7 mouse cellular contexts compared by ENCODE assay signal in the genomic region with DNA sequence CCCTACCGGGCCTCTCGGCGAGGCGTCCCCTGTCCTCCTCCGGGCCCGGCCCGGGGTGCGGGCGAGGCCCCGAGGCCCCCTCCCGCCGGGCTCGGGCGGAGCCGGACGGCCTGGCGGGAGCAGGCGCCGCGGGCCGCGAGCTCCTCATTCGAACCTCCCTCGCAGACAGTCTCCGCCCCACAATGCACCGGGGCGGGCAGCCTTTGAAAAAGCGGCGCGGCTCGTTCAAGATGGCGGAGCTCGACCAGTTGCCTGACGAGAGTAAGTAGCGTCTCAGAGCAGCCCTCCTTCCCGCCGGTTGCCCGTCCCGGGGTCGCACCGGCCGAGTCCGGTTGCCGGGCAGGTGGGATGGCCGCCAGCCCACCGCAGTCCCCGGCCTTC. TPM values are rescaled to one million over a fixed set of nuclear protein-coding genes. Genes with fewer than 3 reads are reported as not detected.
A peak's percentile ranks its signal among the peaks of the same experiment; 100 is the strongest.
DNase-seq lines count a peak whose midpoint lies in the region; ATAC-seq lines count a peak whose summit lies in the region.

A gene (plus strand): TSS at position 14 of the 381 bp plus-strand sequence.

- no peaks in the 10 kb centered on the region for H3K27me3 ChIP-seq in intestine, embryonic 15.5 days (replicated peaks)
- no peaks in the 10 kb centered on the region for H3K27me3 ChIP-seq in midbrain, embryonic 10.5 days (ENCODE audit: low read depth, poor library complexity, severe bottlenecking)

- ATAC-seq in intestine, embryonic 15.5 days = peak; percentile 93

- DNase-seq in adrenal gland, adult (ENCODE audit: inconsistent age in 2 of 2, low spot score in 1 of 2) = peak; percentile 89 to 97
- peak; percentile 96 for DNase-seq in embryo, embryonic 10.5 days (ENCODE audit: low spot score)
- peak; percentile 85 for DNase-seq in gastrocnemius, postnatal 25 days
- peak; percentile 90 to 91 for DNase-seq in left cerebral cortex, postnatal 25 days (ENCODE audit: low spot score in 2 of 2)
- peak; percentile 95 for DNase-seq in midbrain, embryonic 10.5 days (ENCODE audit: low spot score)
- peak; percentile 91 for DNase-seq in right cerebral cortex, postnatal 4 days

- peaks cover 16% of the 10 kb centered on the region for H3K4me1 ChIP-seq in intestine, embryonic 15.5 days (replicated peaks)
- H3K4me1 ChIP-seq in midbrain, embryonic 10.5 days = peaks cover 32% of the 10 kb centered on the region

- H3K27ac ChIP-seq in intestine, embryonic 15.5 days = peak within 1 kb of the TSS; percentile 95
- peak within 1 kb of the TSS; percentile 99 for H3K27ac ChIP-seq in midbrain, embryonic 10.5 days (replicated peaks)

- H3K4me3 ChIP-seq in intestine, embryonic 15.5 days (replicated peaks) = peak within 1 kb of the TSS; percentile 98
- peak within 1 kb of the TSS; percentile 86 for H3K4me3 ChIP-seq in midbrain, embryonic 10.5 days

- intact Hi-C loops in left cerebral cortex, postnatal 25 days (cut with DNase I) = loop anchor here (2.0 to 5.0 kb wide), 2 partner anchors 36 to 76 kb away; no protein-coding TSS in a partner anchor

- WGBS in intestine, embryonic 15.5 days = under 1% methylated on average over 46 of the region's 47 CpGs
- WGBS in midbrain, embryonic 10.5 days = under 1% methylated on average over 47 of the region's 47 CpGs

- H3K36me3 ChIP-seq in intestine, embryonic 15.5 days = no peaks in the 10 kb centered on the region
- peaks cover 13% of the 10 kb centered on the region for H3K36me3 ChIP-seq in midbrain, embryonic 10.5 days

- H3K9me3 ChIP-seq in intestine, embryonic 15.5 days = no peaks in the 10 kb centered on the region
- H3K9me3 ChIP-seq in midbrain, embryonic 10.5 days (replicated peaks) = no peaks in the 10 kb centered on the region

- H3K9ac ChIP-seq in intestine, embryonic 15.5 days = peak within 1 kb of the TSS; percentile 95

- peak within 1 kb of the TSS; percentile 85 for H3K4me2 ChIP-seq in intestine, embryonic 15.5 days (replicated peaks)

RNA-seq across cellular contexts. Expression of the gene that starts here (rescaled TPM):
- 1 to 10 TPM; 2.7 to 3.6 TPM for total RNA-seq in gastrocnemius, postnatal 25 days (2021)
- 14.4 and 15.9 TPM in 2 replicates for polyA plus RNA-seq in intestine, embryonic 15.5 days (2015; fragmentation: Nextera tagmentation; extraction: Ambion mirVana)
- 1 to 10 TPM; 4.3 to 5.1 TPM for total RNA-seq in left cerebral cortex, postnatal 25 days (2021)
- polyA plus RNA-seq in midbrain, embryonic 10.5 days (2016; fragmentation: Nextera tagmentation; extraction: Ambion mirVana) = 23.2 and 24.0 TPM in 2 replicates

Comparison
In these comparisons a context has a peak if more than half of its experiments do, and no peak if none do; other contexts are left out.
1. Peak in every context shown above with its lines: DNase-seq, ATAC-seq, H3K4me3 ChIP-seq and H3K27ac ChIP-seq.